Mouse (Mus musculus) myocyte (in vitro differentiated cells): ENCODE measurements at regions not wholly inside any gene's neighbourhood (a gene's known extent, or its start where the extent isn't known, plus 50 kb on each side); places are given as distances from the start of the nearest gene placed in this dataset.

Experiments
- H3K27me3 ChIP-seq: one replicate; pipeline ENCODE4 v1.6.1; 2011; ENCODE audit not compliant: control insufficient read depth, insufficient read depth, insufficient read length
- H3K36me3 ChIP-seq: one replicate; pipeline ENCODE4 v1.6.1; 2011; ENCODE audit not compliant: control insufficient read depth, insufficient read depth
- H3K4me2 ChIP-seq: one replicate; pipeline ENCODE4 v1.6.1; 2011; ENCODE audit warnings: low read depth, control low read depth
- H3K4me3 ChIP-seq: one replicate; pipeline ENCODE4 v1.5.1; 2011; ENCODE audit warnings: mild to moderate bottlenecking, control low read depth, moderate library complexity
- H3K79me2 ChIP-seq: one replicate; pipeline ENCODE4 v1.6.1; 2011; ENCODE audit not compliant: control insufficient read depth, insufficient read depth
- H3ac ChIP-seq: one replicate; pipeline ENCODE4 v1.6.1; 2011; ENCODE audit not compliant: control insufficient read depth, insufficient read length
- CEBPB ChIP-seq: IDR thresholded peaks from 2 replicates; pipeline ENCODE4 v1.6.1; 2011; ENCODE audit warnings: mild to moderate bottlenecking, moderate library complexity; ENCODE audit not compliant: poor library complexity, insufficient read depth, severe bottlenecking
- E2F4 ChIP-seq: IDR thresholded peaks from one replicate; pipeline ENCODE4 v1.6.1; 2011; ENCODE audit warnings: mild to moderate bottlenecking, control low read depth, moderate library complexity; ENCODE audit not compliant: insufficient read depth
- MAX ChIP-seq: IDR thresholded peaks from one replicate; pipeline ENCODE4 v1.6.1; 2011; ENCODE audit warnings: low read depth, mild to moderate bottlenecking, control low read depth
- MYOD1 ChIP-seq, 3 experiments: IDR thresholded peaks; one replicate each; pipeline ENCODE4 v1.6.1; 2011; ENCODE audit warnings: control low read depth in 2 of 3, low read depth in 2 of 3, mild to moderate bottlenecking in 2 of 3, moderate library complexity in 1 of 3; ENCODE audit not compliant: insufficient read length in 2 of 3, control insufficient read depth in 1 of 3
- MYOG ChIP-seq, 3 experiments: IDR thresholded peaks; one replicate each; pipeline ENCODE4 v1.6.1; 2011; ENCODE audit warnings: control low read depth in 2 of 3, low read depth in 2 of 3, mild to moderate bottlenecking in 2 of 3; ENCODE audit not compliant: insufficient read length in 2 of 3, control insufficient read depth in 1 of 3, insufficient read depth in 1 of 3
- POLR2A ChIP-seq: IDR thresholded peaks from one replicate; pipeline ENCODE4 v1.6.1; 2011; ENCODE audit warnings: low read depth, mild to moderate bottlenecking, control low read depth, moderate library complexity; ENCODE audit not compliant: insufficient read length
- POLR2AphosphoS2 ChIP-seq: IDR thresholded peaks from one replicate; pipeline ENCODE4 v1.6.1; 2011; ENCODE audit warnings: low read depth, control low read depth; ENCODE audit not compliant: insufficient read length
- REST ChIP-seq: IDR thresholded peaks from one replicate; pipeline ENCODE4 v1.6.1; 2011; ENCODE audit warnings: mild to moderate bottlenecking, control low read depth, moderate library complexity; ENCODE audit not compliant: insufficient read depth, insufficient read length
- SRF ChIP-seq: IDR thresholded peaks from one replicate; pipeline ENCODE4 v1.6.1; 2011; ENCODE audit warnings: low read depth; ENCODE audit not compliant: control insufficient read depth, insufficient read length
- TCF12 ChIP-seq: IDR thresholded peaks from one replicate; pipeline ENCODE4 v1.6.1; 2011; ENCODE audit warnings: mild to moderate bottlenecking, control low read depth; ENCODE audit not compliant: poor library complexity, insufficient read depth, severe bottlenecking
- TCF3 ChIP-seq: IDR thresholded peaks from one replicate; pipeline ENCODE4 v1.6.1; 2011; ENCODE audit warnings: low read depth, control low read depth; ENCODE audit not compliant: insufficient read length
- USF1 ChIP-seq: IDR thresholded peaks from one replicate; pipeline ENCODE4 v1.6.1; 2011; ENCODE audit warnings: low read depth, mild to moderate bottlenecking, control low read depth, moderate library complexity

DNA sequence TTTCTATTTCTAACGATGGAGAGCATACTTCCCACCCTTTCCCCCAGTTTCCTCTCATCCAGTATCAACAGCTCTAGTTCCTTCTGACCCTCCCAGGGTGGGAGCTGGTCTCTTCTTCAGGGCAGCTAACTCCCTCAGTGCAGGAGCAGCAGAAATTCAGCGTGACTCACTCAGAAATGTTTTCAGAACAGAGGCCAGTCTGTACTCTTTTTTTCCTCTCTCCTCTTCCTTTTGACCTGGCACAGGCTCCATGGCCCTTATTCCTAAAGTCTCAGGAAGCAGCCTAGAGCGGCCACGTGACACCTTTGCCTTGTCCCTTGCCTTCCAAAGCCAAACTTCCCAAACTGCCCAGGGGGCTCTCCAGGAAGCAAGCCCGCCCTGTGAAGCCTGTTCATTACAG lies 55.4 kb downstream of the Pja1 start:
- Histone ChIP-seq H3K79me2 (no peaks in the 10 kb centered on the region), H3K36me3 (no peaks in the 10 kb centered on the region), H3K4me2 (no peak overlapping the region), H3K4me3 (no peak overlapping the region), H3ac (no peak overlapping the region), H3K27me3 (peaks cover 4% of the 10 kb centered on the region)
- TF ChIP-seq POLR2AphosphoS2 (no peak), E2F4 (no peak), MAX (no peak), POLR2A (no peak), TCF12 (no peak)

DNA sequence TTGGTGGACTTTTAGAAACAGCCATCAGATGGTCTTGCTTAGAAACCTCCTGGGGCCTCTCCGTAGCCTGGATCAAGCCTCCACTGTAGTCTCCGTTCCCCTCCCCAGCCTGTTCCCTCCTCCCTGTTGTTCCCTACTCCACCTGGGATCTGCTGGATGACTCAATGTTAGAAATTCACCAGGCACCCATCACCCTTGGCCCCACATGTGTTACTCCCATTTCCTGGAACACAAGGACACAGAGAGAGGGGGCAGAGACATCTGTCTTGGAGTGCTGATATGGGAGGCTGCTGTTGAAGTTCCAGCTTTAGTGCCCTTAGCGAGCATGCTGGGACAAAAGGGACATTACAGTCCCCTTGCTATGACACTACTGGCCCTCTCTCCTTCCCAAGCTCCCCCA lies 60.1 kb downstream of the Pja1 start:
- H3K4me3 ChIP-seq: no peak overlapping the region
- no peak overlapping the region for H3ac ChIP-seq
- H3K27me3 ChIP-seq: no peaks in the 10 kb centered on the region
- TF ChIP-seq MAX (no peak), E2F4 (no peak), TCF12 (no peak), MYOD1 (IDR thresholded peaks at IDR 0.05; ENCODE audit: control insufficient read depth in 1 of 3, insufficient read length in 2 of 3, low read depth in 2 of 3) (no peak), TCF3 (no peak), CEBPB (no peak), SRF (no peak), MYOG (IDR thresholded peaks at IDR 0.05; ENCODE audit: control insufficient read depth in 1 of 3, insufficient read depth in 1 of 3, insufficient read length in 2 of 3, low read depth in 2 of 3) (no peak), POLR2AphosphoS2 (no peak), REST (no peak), POLR2A (no peak), USF1 (no peak)
- H3K36me3 ChIP-seq: no peaks in the 10 kb centered on the region
- no peaks in the 10 kb centered on the region for H3K79me2 ChIP-seq
- H3K4me2 ChIP-seq: no peak overlapping the region

DNA sequence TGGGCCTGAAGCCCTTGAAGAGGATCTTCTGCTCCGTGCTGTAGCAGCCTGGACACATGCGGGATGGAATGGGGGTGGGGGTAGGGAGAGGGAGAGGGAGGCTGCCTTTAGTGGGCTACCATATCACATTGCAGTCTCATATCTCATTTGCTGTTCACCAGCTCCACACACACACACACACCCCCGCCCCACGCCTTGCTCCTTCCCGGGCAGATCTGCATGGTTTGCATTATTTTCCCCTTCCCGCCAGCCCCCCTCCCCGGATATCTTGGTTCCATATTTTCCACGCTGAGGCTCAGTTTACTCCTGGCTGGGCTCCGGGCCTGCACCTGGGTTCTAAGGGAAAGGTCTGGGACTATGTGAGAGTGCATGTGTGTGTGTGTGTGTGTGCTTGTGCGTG lies 61.2 kb downstream of the Pja1 start:
- no peaks in the 10 kb centered on the region for H3K36me3 ChIP-seq
- H3K4me3 ChIP-seq: no peak overlapping the region
- no peak overlapping the region for H3K4me2 ChIP-seq
- TF ChIP-seq CEBPB: no peak
- TF ChIP-seq MAX: no peak
- TF ChIP-seq MYOG (IDR thresholded peaks at IDR 0.05; ENCODE audit: control insufficient read depth in 1 of 3, insufficient read depth in 1 of 3, insufficient read length in 2 of 3, low read depth in 2 of 3): no peak
- no peak for TF ChIP-seq REST
- no peak for TF ChIP-seq E2F4
- no peak for TF ChIP-seq TCF12
- no peak for TF ChIP-seq POLR2AphosphoS2
- TF ChIP-seq POLR2A: no peak
- no peak for TF ChIP-seq MYOD1 (IDR thresholded peaks at IDR 0.05; ENCODE audit: control insufficient read depth in 1 of 3, insufficient read length in 2 of 3, low read depth in 2 of 3)
- no peak for TF ChIP-seq SRF
- TF ChIP-seq USF1: no peak
- no peak for TF ChIP-seq TCF3
- H3ac ChIP-seq: no peak overlapping the region
- no peaks in the 10 kb centered on the region for H3K79me2 ChIP-seq
- no peaks in the 10 kb centered on the region for H3K27me3 ChIP-seq

DNA sequence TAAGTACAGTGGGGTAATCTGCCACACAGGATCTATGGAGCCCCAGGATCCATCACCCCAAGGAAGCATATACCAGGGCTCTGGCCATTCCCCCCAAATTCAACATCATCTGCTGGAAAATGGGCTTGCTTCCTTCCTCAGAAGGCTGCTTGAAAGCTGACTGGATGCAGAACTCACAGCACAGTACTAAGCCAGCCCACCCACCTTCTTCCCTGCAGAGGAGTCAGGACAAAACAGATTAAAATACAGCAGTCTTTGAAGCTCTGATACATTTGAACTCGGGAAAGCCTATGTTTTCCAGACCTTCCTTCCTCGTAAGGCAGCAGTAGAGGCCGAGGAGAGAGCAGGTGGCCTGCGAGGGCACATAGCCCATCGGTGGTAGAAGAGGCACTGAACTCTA lies 61.7 kb downstream of the Pja1 start:
- H3K27me3 ChIP-seq: no peaks in the 10 kb centered on the region
- no peak overlapping the region for H3K4me2 ChIP-seq
- no peak overlapping the region for H3ac ChIP-seq
- H3K4me3 ChIP-seq: no peak overlapping the region
- no peaks in the 10 kb centered on the region for H3K36me3 ChIP-seq
- TF ChIP-seq TCF3 (no peak), SRF (no peak), E2F4 (no peak), POLR2A (no peak), TCF12 (no peak), POLR2AphosphoS2 (no peak), REST (no peak), USF1 (no peak), CEBPB (no peak), MYOD1 (IDR thresholded peaks at IDR 0.05; ENCODE audit: control insufficient read depth in 1 of 3, insufficient read length in 2 of 3, low read depth in 2 of 3) (no peak), MAX (no peak), MYOG (IDR thresholded peaks at IDR 0.05; ENCODE audit: control insufficient read depth in 1 of 3, insufficient read depth in 1 of 3, insufficient read length in 2 of 3, low read depth in 2 of 3) (no peak)
- H3K79me2 ChIP-seq: no peaks in the 10 kb centered on the region

DNA sequence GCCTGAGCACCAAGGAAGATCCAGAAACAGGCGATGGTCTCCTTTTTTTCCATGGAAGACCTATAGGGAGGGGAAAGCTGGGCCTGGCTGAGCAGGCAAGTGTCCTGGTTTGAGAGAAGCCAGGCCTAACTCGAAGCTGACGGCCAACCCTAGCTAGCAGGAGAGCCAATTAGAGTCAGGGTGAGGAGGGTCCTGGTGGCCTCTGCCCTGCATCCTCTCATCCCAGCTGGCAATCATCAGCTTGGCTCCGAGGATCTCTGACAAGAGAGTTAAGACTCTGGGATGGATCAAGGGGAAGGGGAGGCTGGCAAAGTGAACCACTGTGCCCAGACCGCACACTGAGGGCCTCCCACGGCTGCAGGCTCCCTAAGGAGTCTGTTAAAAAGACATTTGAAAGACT lies 62.3 kb downstream of the Pja1 start:
- Histone ChIP-seq H3K79me2 (no peaks in the 10 kb centered on the region), H3K27me3 (no peaks in the 10 kb centered on the region), H3K4me3 (no peak overlapping the region), H3K36me3 (no peaks in the 10 kb centered on the region), H3K4me2 (no peak overlapping the region), H3ac (no peak overlapping the region)
- TF ChIP-seq POLR2A (no peak), E2F4 (no peak), MAX (no peak), MYOD1 (IDR thresholded peaks at IDR 0.05; ENCODE audit: control insufficient read depth in 1 of 3, insufficient read length in 2 of 3, low read depth in 2 of 3) (no peak), SRF (no peak), REST (no peak)
